In the genomic region with DNA sequence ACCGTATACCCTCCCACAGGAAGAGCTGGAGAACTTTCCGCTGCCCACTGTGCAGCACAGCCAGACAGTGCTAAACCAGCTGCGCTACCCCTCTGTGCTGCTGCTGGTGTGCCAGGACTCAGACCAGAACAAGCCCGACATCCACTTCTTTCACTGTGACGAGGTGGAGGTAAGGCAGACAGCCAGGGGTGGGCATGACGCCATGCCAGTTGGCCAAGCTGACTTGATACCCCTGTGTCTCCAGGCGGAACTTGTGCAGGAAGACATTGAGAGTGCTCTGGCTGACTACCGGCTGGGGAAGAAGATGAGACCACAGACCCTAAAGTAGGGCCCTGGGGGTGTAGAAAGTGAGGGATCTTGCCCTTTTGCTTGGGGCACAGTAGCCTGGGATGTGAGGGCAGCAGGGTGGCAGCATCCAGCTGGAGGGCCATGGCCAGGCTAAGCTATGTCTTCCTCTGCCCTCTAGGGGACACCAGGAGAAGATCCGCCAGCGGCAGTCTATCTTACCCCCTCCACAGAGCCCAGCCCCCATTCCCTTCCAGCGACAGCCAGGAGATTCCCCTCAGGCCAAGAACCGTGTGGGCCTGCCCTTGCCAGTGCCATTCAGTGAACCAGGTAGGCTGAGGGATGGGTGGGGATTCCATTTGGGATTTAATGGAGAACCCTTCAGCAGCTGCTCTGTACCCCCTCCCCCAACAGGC, we compare ENCODE assay signal across 8 mouse cellular contexts. TPM values are rescaled to one million over a fixed set of nuclear protein-coding genes. Genes with fewer than 3 reads are reported as not detected.
DNase-seq lines count a peak whose midpoint lies in the region; ATAC-seq and TF ChIP-seq lines count a peak whose summit lies in the region.

No protein-coding gene starts in this region.

- H3K4me1 ChIP-seq in hindbrain, embryonic 11.5 days (replicated peaks; ENCODE audit: control insufficient read depth, insufficient read depth, low read length) = no peaks in the 10 kb centered on the region
- no peaks in the 10 kb centered on the region for H3K4me1 ChIP-seq in hindbrain, embryonic 12.5 days
- H3K4me1 ChIP-seq in hindbrain, embryonic 16.5 days (ENCODE audit: control insufficient read depth, insufficient read depth, low read depth, low read length) = peaks cover 11% of the 10 kb centered on the region; the same call in 1 of the 2 replicates
- no peaks in the 10 kb centered on the region for H3K4me1 ChIP-seq in stomach, postnatal 0 days (replicated peaks; ENCODE audit: control insufficient read depth, insufficient read depth)

- no peaks in the 10 kb centered on the region for H3K9me3 ChIP-seq in hindbrain, embryonic 11.5 days (ENCODE audit: control insufficient read depth, low read length)
- no peaks in the 10 kb centered on the region for H3K9me3 ChIP-seq in hindbrain, embryonic 12.5 days (replicated peaks)
- no peaks in the 10 kb centered on the region for H3K9me3 ChIP-seq in hindbrain, embryonic 16.5 days (ENCODE audit: control insufficient read depth, low read length)
- H3K9me3 ChIP-seq in stomach, postnatal 0 days (ENCODE audit: control insufficient read depth, low read length) = no peaks in the 10 kb centered on the region

- ATAC-seq in hindbrain, embryonic 11.5 days (ENCODE audit: low FRiP score) = no peak
- ATAC-seq in hindbrain, embryonic 12.5 days (ENCODE audit: low FRiP score) = no peak
- peak; percentile 65 for ATAC-seq in hindbrain, embryonic 16.5 days
- ATAC-seq in stomach, postnatal 0 days (ENCODE audit: low FRiP score, low TSS enrichment) = no peak

- H3K27ac ChIP-seq in hindbrain, embryonic 11.5 days (ENCODE audit: low read depth, low read length) = no peak overlapping the region
- no peak overlapping the region for H3K27ac ChIP-seq in hindbrain, embryonic 12.5 days
- H3K27ac ChIP-seq in hindbrain, embryonic 16.5 days (ENCODE audit: low read depth, low read length) = 0 out of 2 replicates have a peak overlapping the region, but pooled peaks have one; percentile 29
- no peak overlapping the region for H3K27ac ChIP-seq in stomach, postnatal 0 days (replicated peaks)

- no peak overlapping the region for H3K4me2 ChIP-seq in hindbrain, embryonic 11.5 days (replicated peaks; ENCODE audit: low read depth, low read length)
- no peak overlapping the region for H3K4me2 ChIP-seq in hindbrain, embryonic 12.5 days (replicated peaks)
- no peak overlapping the region for H3K4me2 ChIP-seq in hindbrain, embryonic 16.5 days (ENCODE audit: low read length)
- no peak overlapping the region for H3K4me2 ChIP-seq in stomach, postnatal 0 days (replicated peaks; ENCODE audit: low read depth)

- no peak for TF ChIP-seq EP300 in stomach, postnatal 0 days (optimal IDR thresholded peaks at IDR 0.05)

- DNase-seq in hindbrain, embryonic 11.5 days (ENCODE audit: low spot score) = peak; percentile 15
- peak; percentile 64 for DNase-seq in testis, postnatal 10 days (ENCODE audit: low spot score)
- DNase-seq in testis, postnatal 14 days (ENCODE audit: low spot score) = no peak
- no peak for DNase-seq in stomach, postnatal 0 days (ENCODE audit: low spot score)
- DNase-seq in urinary bladder, postnatal 14 days (ENCODE audit: low spot score) = no peak
- DNase-seq in spleen, adult 18-20 months = no peak

- peak; percentile 44 for TF ChIP-seq CTCF in stomach, postnatal 0 days (IDR thresholded peaks at IDR 0.05; ENCODE audit: low read depth)

- no peaks in the 10 kb centered on the region; the same call in 1 of the 2 replicates for H3K27me3 ChIP-seq in hindbrain, embryonic 11.5 days (ENCODE audit: control insufficient read depth, insufficient read depth, low read length)
- H3K27me3 ChIP-seq in hindbrain, embryonic 12.5 days = peaks cover 7% of the 10 kb centered on the region
- H3K27me3 ChIP-seq in hindbrain, embryonic 16.5 days (replicated peaks; ENCODE audit: control insufficient read depth, insufficient read depth, low read length) = no peaks in the 10 kb centered on the region
- H3K27me3 ChIP-seq in stomach, postnatal 0 days (ENCODE audit: control insufficient read depth, insufficient read depth, low read length) = no peaks in the 10 kb centered on the region

- H3K36me3 ChIP-seq in hindbrain, embryonic 11.5 days (ENCODE audit: control insufficient read depth, insufficient read depth, low read length) = no peaks in the 10 kb centered on the region
- H3K36me3 ChIP-seq in hindbrain, embryonic 12.5 days = no peaks in the 10 kb centered on the region
- no peaks in the 10 kb centered on the region for H3K36me3 ChIP-seq in hindbrain, embryonic 16.5 days (ENCODE audit: control insufficient read depth, insufficient read depth, low read length)
- H3K36me3 ChIP-seq in stomach, postnatal 0 days (ENCODE audit: control insufficient read depth, insufficient read depth, low read length) = no peaks in the 10 kb centered on the region

- H3K4me3 ChIP-seq in hindbrain, embryonic 11.5 days (ENCODE audit: low read depth, low read length) = no peak overlapping the region
- no peak overlapping the region for H3K4me3 ChIP-seq in hindbrain, embryonic 12.5 days
- H3K4me3 ChIP-seq in hindbrain, embryonic 16.5 days (ENCODE audit: low read length) = no peak overlapping the region
- no peak overlapping the region for H3K4me3 ChIP-seq in stomach, postnatal 0 days (ENCODE audit: low read depth, low read length)

- WGBS in hindbrain, embryonic 11.5 days = 57% methylated on average over 12 of the region's 12 CpGs
- 57% methylated on average over 12 of the region's 12 CpGs for WGBS in hindbrain, embryonic 12.5 days
- WGBS in hindbrain, embryonic 16.5 days = 44% methylated on average over 12 of the region's 12 CpGs
- 51% methylated on average over 12 of the region's 12 CpGs for WGBS in stomach, postnatal 0 days

- H3K9ac ChIP-seq in hindbrain, embryonic 11.5 days (ENCODE audit: low read depth, low read length) = no peak overlapping the region
- no peak overlapping the region for H3K9ac ChIP-seq in hindbrain, embryonic 12.5 days
- no peak overlapping the region; the same call in none of the 2 replicates for H3K9ac ChIP-seq in hindbrain, embryonic 16.5 days (ENCODE audit: low read depth, low read length)
- no peak overlapping the region for H3K9ac ChIP-seq in stomach, postnatal 0 days (ENCODE audit: low read length)

RNA-seq across cellular contexts. Expression of a gene that starts 17.1 kb away (rescaled TPM):
- polyA plus RNA-seq in hindbrain, embryonic 11.5 days (2014; fragmentation: Nextera tagmentation; extraction: Ambion mirVana) = 2.1 and 2.6 TPM in 2 replicates
- polyA plus RNA-seq in hindbrain, embryonic 12.5 days (2016; fragmentation: Nextera tagmentation; extraction: Ambion mirVana) = 2.6 and 2.7 TPM in 2 replicates
- polyA plus RNA-seq in hindbrain, embryonic 16.5 days (2015; fragmentation: Nextera tagmentation; extraction: Ambion mirVana) = 2.5 and 3.1 TPM in 2 replicates
- polyA plus RNA-seq in stomach, postnatal 0 days (2015; fragmentation: Nextera tagmentation; extraction: Ambion mirVana) = 86.1 and 96.5 TPM in 2 replicates

RNA-seq across cellular contexts. Expression of a gene that starts 28.2 kb away (rescaled TPM):
- 29.7 and 31.9 TPM in 2 replicates for polyA plus RNA-seq in hindbrain, embryonic 11.5 days (2014; fragmentation: Nextera tagmentation; extraction: Ambion mirVana)
- 60.5 and 66.9 TPM in 2 replicates for polyA plus RNA-seq in hindbrain, embryonic 12.5 days (2016; fragmentation: Nextera tagmentation; extraction: Ambion mirVana)
- 48.2 and 52.2 TPM in 2 replicates for polyA plus RNA-seq in hindbrain, embryonic 16.5 days (2015; fragmentation: Nextera tagmentation; extraction: Ambion mirVana)
- polyA plus RNA-seq in stomach, postnatal 0 days (2015; fragmentation: Nextera tagmentation; extraction: Ambion mirVana) = 18.6 and 19.7 TPM in 2 replicates

RNA-seq across cellular contexts. Expression of a gene that starts 28.3 kb away (rescaled TPM):
- polyA plus RNA-seq in hindbrain, embryonic 11.5 days (2014; fragmentation: Nextera tagmentation; extraction: Ambion mirVana) = 70.0 and 75.9 TPM in 2 replicates
- 96.5 and 96.6 TPM in 2 replicates for polyA plus RNA-seq in hindbrain, embryonic 12.5 days (2016; fragmentation: Nextera tagmentation; extraction: Ambion mirVana)
- 202 and 206 TPM in 2 replicates for polyA plus RNA-seq in hindbrain, embryonic 16.5 days (2015; fragmentation: Nextera tagmentation; extraction: Ambion mirVana)
- polyA plus RNA-seq in stomach, postnatal 0 days (2015; fragmentation: Nextera tagmentation; extraction: Ambion mirVana) = 37.6 and 40.1 TPM in 2 replicates

RNA-seq across cellular contexts. Expression of a gene that starts 36.2 kb away (rescaled TPM):
- polyA plus RNA-seq in hindbrain, embryonic 11.5 days (2014; fragmentation: Nextera tagmentation; extraction: Ambion mirVana) = 389 and 395 TPM in 2 replicates
- polyA plus RNA-seq in hindbrain, embryonic 12.5 days (2016; fragmentation: Nextera tagmentation; extraction: Ambion mirVana) = 352 and 355 TPM in 2 replicates
- polyA plus RNA-seq in hindbrain, embryonic 16.5 days (2015; fragmentation: Nextera tagmentation; extraction: Ambion mirVana) = 276 and 284 TPM in 2 replicates
- polyA plus RNA-seq in stomach, postnatal 0 days (2015; fragmentation: Nextera tagmentation; extraction: Ambion mirVana) = 459 and 468 TPM in 2 replicates

RNA-seq across cellular contexts. Expression of a gene that starts 58.2 kb away (rescaled TPM):
- polyA plus RNA-seq in hindbrain, embryonic 11.5 days (2014; fragmentation: Nextera tagmentation; extraction: Ambion mirVana) = 43.3 and 48.1 TPM in 2 replicates
- polyA plus RNA-seq in hindbrain, embryonic 12.5 days (2016; fragmentation: Nextera tagmentation; extraction: Ambion mirVana) = 52.2 and 54.1 TPM in 2 replicates
- 51.8 and 55.2 TPM in 2 replicates for polyA plus RNA-seq in hindbrain, embryonic 16.5 days (2015; fragmentation: Nextera tagmentation; extraction: Ambion mirVana)
- polyA plus RNA-seq in stomach, postnatal 0 days (2015; fragmentation: Nextera tagmentation; extraction: Ambion mirVana) = 30.8 and 33.8 TPM in 2 replicates

Comparison
In these comparisons a context has a peak if more than half of its experiments do, and no peak if none do; other contexts are left out.
1. DNase-seq: peak in hindbrain, embryonic 11.5 days (single experiment) and testis, postnatal 10 days (single experiment); none in testis, postnatal 14 days (single experiment), stomach, postnatal 0 days (single experiment), urinary bladder, postnatal 14 days (single experiment) and spleen, adult 18-20 months (0 of 2).
2. RNA of a gene that starts 17.1 kb away (polyA plus RNA-seq): 86.1 to 96.5 TPM in stomach, postnatal 0 days; 2.1 to 2.6 TPM in hindbrain, embryonic 11.5 days, 2.6 to 2.7 TPM in hindbrain, embryonic 12.5 days and 2.5 to 3.1 TPM in hindbrain, embryonic 16.5 days; every median in the first group is over 10 times any median in the second.